Mouse (Mus musculus): ENCODE results near the gene Terf2ip. TPM values are rescaled to one million over a fixed set of nuclear protein-coding genes. Genes with fewer than 3 reads are reported as not detected.
A peak's percentile ranks its signal among the peaks of the same experiment; 100 is the strongest.

The Terf2ip gene
- total RNA-seq (2021), result 10 to 100 TPM; 37.1 to 37.9 TPM
- long read RNA-seq, transcript Terf2ip-201 (3 exons, 3,560 nt), result major isoform, 67 of 75 reads
- long read RNA-seq, partial matches to known transcripts, result 1 of 75 reads
- long read RNA-seq, other reads (novel, unspliced or antisense), result 6 of 75 reads

- peak; percentile 90 to 92 for DNase-seq (ENCODE audit: low spot score in 2 of 2)
These were observed at the start of gene Terf2ip, which contains the start of gene Kars for GRCm38 (mm10) chr8:112010997-112011815. TSS of gene Terf2ip (plus strand) at chr8:112011398. TSS of gene Kars (minus strand) at chr8:112011323.

GRCm38 (mm10) chr8:111962589-111962988, 48.6 kb upstream of the Terf2ip start:
- DNase-seq (ENCODE audit: low spot score in 2 of 2), result no peak

GRCm38 (mm10) chr8:111963091-111963490, 48.1 kb upstream of the Terf2ip start:
- DNase-seq (ENCODE audit: low spot score in 2 of 2), result no peak

GRCm38 (mm10) chr8:111963546-111963945, 47.7 kb upstream of the Terf2ip start:
- no peak for DNase-seq (ENCODE audit: low spot score in 2 of 2)

GRCm38 (mm10) chr8:111964351-111964750, 46.8 kb upstream of the Terf2ip start:
- no peak for DNase-seq (ENCODE audit: low spot score in 2 of 2)

- DNase-seq (ENCODE audit: low spot score in 2 of 2), result no peak
These were observed 46.2 kb upstream of the Terf2ip start for GRCm38 (mm10) chr8:111964849-111965561.

- no peak for DNase-seq (ENCODE audit: low spot score in 2 of 2)
These were observed 43.8 kb upstream of the Terf2ip start for GRCm38 (mm10) chr8:111967246-111967870.

GRCm38 (mm10) chr8:111968541-111968940, 42.7 kb upstream of the Terf2ip start:
- no peak for DNase-seq (ENCODE audit: low spot score in 2 of 2)

- DNase-seq (ENCODE audit: low spot score in 2 of 2), result no peak
These were observed 42.2 kb upstream of the Terf2ip start for GRCm38 (mm10) chr8:111968991-111969390.

GRCm38 (mm10) chr8:111974138-111974537, 37.1 kb upstream of the Terf2ip start:
- DNase-seq (ENCODE audit: low spot score in 2 of 2), result no peak

GRCm38 (mm10) chr8:111975706-111976105, 35.5 kb upstream of the Terf2ip start:
- DNase-seq (ENCODE audit: low spot score in 2 of 2), result no peak

GRCm38 (mm10) chr8:111976326-111976725, 34.9 kb upstream of the Terf2ip start:
- no peak for DNase-seq (ENCODE audit: low spot score in 2 of 2)

- peak; percentile 40 to 45 for DNase-seq (ENCODE audit: low spot score in 2 of 2)
These were observed 33.1 kb upstream of the Terf2ip start for GRCm38 (mm10) chr8:111978147-111978546.

GRCm38 (mm10) chr8:111982116-111982515, 29.1 kb upstream of the Terf2ip start:
- no peak for DNase-seq (ENCODE audit: low spot score in 2 of 2)

- DNase-seq (ENCODE audit: low spot score in 2 of 2), result no peak
These were observed 26.7 kb upstream of the Terf2ip start for GRCm38 (mm10) chr8:111984511-111984910.

GRCm38 (mm10) chr8:111989911-111990310, 21.3 kb upstream of the Terf2ip start:
- peak; percentile 82 to 85 for DNase-seq (ENCODE audit: low spot score in 2 of 2)

- no peak for DNase-seq (ENCODE audit: low spot score in 2 of 2)
These were observed 19.9 kb upstream of the Terf2ip start for GRCm38 (mm10) chr8:111991278-111991677.

GRCm38 (mm10) chr8:111992013-111992702, 19.0 kb upstream of the Terf2ip start, which contains the start of gene Adat1:
TSS of gene Adat1 (minus strand) at chr8:111992302.
- DNase-seq (ENCODE audit: low spot score in 2 of 2), result peak; percentile 83

GRCm38 (mm10) chr8:111992703-111993039, 18.5 kb upstream of the Terf2ip start:
- no peak for DNase-seq (ENCODE audit: low spot score in 2 of 2)

- no peak for DNase-seq (ENCODE audit: low spot score in 2 of 2)
These were observed 6.4 kb upstream of the Terf2ip start for GRCm38 (mm10) chr8:112004754-112005153.

GRCm38 (mm10) chr8:112005601-112006000, 5.6 kb upstream of the Terf2ip start:
- DNase-seq (ENCODE audit: low spot score in 2 of 2), result no peak

All from layer of hippocampus, postnatal 10 days (tissue).